Mouse (Mus musculus): ENCODE data around the gene Ndufv3.
A peak's percentile ranks its signal among the peaks of the same experiment; 100 is the strongest.

DNA sequence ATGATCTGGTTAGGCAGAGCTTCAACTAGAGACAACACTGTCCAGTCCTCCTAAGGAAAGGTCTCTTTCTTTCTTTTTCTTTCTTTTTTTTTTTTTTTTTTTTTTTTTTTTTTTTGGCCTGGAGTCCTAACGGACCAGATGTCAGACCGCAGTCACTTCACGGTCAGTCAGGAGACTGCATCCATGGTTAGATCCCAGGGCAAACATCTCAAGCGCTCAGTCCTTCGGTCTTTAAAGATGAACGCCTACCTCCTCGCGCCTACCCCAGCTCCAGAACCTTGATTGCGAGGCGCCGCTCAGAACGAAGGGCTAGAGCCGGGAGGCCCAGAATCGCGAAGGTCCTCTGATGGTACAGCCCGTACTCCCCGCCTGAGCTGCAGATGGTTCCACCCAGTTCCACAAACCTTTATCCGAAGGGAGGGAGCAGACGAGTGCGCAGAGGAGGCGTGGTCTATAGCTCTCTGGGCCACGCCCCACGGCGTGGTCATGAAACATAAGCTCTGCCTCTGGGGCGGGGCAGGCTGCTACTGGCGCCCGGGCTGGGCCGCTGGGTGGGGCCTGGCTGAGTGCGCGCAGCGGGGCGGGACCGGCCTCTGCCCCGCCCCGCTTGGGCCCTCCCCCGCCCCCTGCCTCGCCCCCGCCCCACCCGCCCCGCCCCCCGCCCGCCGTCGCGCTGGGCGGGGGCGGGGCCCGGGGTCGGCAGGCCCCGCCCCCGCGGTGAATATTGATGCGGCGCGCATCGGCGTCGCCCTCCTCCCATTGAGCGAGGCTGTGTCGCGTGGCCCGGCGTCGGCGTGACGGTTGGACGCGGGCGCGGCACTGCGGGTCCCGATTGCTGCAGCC lies 44.3 kb downstream of the Ndufv3 start, which contains the start of gene Pknox1:
- TF ChIP-seq CTCF (IDR thresholded peaks at IDR 0.05; ENCODE audit: control insufficient read depth, insufficient read depth, low read length) (no peak; the same call in 1 of the 2 replicates), POLR2A (IDR thresholded peaks at IDR 0.05; ENCODE audit: borderline replicate concordance, control insufficient read depth, low read depth, low read length) (peak; percentile 83; the same call in 1 of the 2 replicates)
